Mouse (Mus musculus): ENCODE data around the gene Polr3c.
"Not testable (repeated sequence)": the region's sequence is repeated elsewhere in the genome, so short reads cannot be mapped to it uniquely, and the experiment has no call there.

Gene Polr3c

GRCm38 (mm10) chr3:96708684-96709064 lies 18.8 kb downstream of the Polr3c start:
- ATAC-seq (ENCODE audit: low TSS enrichment): no peak

GRCm38 (mm10) chr3:96707903-96708683 lies 19.3 kb downstream of the Polr3c start, which contains the start of gene Nudt17:
Nudt17 (minus strand) TSS chr3:96708562.
- ATAC-seq (ENCODE audit: low TSS enrichment): peak; percentile 66

DNA sequence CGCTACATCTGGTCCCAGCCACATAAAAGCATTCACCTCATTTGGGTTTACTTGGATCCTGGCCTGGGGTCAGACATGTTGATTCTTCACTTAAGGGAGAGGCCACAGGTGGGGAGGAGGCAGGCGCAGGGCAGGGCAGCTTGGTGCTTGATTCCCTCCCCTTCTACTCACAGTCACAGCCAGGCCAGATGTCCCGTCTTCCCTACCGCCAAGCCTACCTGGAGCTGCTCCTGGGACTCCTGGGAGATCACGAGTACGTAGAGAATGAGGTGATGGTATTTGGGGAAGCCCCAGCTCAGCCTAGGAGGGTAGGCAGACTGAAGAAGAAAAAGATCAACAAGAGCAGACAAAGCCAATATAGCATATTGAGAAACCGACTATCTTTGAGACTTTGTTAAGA lies 20.4 kb downstream of the Polr3c start:
- ATAC-seq (ENCODE audit: low TSS enrichment): no peak

DNA sequence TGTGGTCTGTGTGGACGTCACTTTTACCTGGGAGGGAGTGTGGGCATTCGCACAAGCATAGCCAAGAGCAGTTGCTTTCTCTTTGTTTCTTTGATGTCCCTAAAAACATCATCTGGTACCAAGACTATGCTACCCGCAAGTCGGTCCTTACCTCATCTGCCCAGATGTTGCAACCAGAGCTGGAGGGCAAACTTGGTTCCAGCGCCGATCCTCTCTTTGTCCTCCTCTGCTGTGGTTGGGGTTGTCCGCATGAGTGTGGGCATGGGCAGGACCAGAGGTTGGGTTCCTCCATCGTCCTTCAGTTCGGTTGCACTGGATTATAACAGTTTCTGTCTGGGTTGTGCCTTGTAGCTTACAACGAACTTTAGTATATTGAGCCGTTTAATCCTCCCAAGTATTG lies 21.2 kb downstream of the Polr3c start:
- no peak for ATAC-seq (ENCODE audit: low TSS enrichment)

GRCm38 (mm10) chr3:96704778-96705177 lies 22.6 kb downstream of the Polr3c start:
- ATAC-seq (ENCODE audit: low TSS enrichment): no peak

- ATAC-seq (ENCODE audit: low TSS enrichment): no peak
These were observed 26.4 kb downstream of the Polr3c start for GRCm38 (mm10) chr3:96701003-96701402.

- no peak for ATAC-seq (ENCODE audit: low TSS enrichment)
These were observed 27.1 kb downstream of the Polr3c start for GRCm38 (mm10) chr3:96700376-96700775.

- peak; percentile 26; the same call in 1 of the 2 replicates for ATAC-seq (ENCODE audit: low TSS enrichment)
These were observed 28.3 kb downstream of the Polr3c start for GRCm38 (mm10) chr3:96698993-96699690.

DNA sequence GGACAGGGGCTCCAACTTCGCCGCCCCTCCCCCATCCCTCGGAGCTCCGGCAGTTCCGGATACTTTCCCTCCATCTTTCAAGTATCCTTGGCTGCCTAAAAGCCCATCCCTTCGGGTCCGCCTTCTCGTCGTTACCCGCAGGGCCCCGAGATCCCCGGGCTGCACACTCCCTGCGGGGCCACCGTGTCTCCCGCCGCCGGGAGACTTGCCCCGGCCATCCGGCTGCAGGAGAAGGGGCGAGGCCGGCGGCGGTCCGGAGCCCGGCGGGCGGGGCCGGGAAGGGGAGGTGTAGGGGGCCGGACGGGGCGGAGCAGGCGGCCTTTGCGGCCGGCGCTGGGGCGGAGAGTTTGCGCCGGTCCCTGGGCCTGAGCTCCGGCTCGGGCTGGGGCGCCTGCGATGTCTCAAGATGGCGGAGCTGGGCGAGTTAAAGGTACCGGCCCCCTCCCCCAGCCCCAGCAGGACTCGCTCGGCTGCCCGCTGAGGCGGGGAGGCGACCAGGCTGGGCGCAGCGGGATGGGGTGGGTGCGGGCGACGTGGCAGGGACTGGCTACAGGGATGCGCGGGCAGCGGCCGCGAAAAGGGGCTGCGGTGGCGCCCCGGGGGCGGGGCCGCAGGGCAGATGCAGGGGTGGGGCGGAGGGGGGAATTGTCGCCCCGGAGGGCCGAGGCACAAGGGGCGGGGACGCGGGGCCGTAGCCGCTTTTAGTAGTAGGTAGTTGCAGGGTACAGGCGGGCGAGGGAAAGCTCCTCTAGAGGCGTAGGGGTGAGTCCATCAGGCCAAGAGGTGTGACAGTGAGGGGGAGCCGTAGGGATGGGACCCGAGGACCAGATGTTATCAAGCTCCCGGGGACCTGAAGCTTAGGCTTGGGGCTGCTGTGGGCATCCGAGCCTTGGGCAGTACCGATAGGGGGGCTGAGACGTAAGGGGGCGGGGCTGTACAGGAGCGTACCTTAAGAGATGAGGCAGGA lies 30.4 kb downstream of the Polr3c start:
- ATAC-seq (ENCODE audit: low TSS enrichment): peak; percentile 82

DNA sequence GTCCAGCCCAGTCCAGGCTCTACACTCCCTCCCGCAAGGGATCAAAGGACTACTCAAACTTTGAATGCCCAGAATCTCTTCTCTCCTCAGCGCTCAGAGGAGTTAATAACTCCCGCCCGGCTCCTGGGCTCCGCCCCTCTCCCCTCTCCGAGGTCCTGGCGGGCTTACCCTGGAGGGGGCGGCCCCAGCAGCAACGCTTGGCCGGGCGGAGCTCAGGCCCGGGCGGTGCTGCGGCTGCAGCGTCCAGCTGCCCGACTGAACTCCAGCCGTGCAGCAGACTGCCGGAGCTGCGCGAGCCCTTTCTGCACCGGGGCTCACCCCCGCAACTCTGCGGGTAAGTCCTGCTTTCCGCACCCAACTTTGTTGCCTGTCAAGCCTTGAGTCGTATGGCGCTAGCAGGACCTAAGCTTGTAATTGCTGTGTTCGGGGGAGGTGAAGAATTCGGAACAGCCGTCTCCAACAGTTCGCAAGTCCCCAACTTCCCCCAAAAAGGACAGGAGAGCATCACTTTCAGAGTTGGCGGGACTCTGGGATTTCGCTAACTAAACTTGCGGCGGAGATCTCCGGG lies 31.1 kb downstream of the Polr3c start, which contains the start of gene Pias3:
Gene Pias3 (plus strand): TSS at position 187 of the 568 bp plus-strand sequence.
- ATAC-seq (ENCODE audit: low TSS enrichment): peak; percentile 47

DNA sequence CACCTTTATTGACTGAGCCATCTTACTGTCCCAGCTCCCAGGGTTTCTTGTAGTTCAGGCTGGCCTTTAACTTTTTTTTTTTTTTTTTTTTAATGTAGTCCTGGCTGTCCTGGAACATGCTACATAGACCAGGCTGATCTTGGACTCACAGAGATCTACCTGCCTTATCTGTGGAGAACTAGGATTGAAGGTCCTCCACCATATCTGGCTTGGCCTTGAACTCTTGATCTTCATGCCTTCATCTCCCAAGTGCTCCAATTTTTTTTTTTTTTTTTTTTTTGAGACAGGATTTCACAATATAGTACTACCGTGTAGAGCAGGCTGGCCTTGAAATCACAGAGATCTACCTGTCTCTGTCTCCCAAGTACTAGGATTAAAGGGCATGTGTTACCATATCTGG lies 33.8 kb downstream of the Polr3c start:
- no peak for ATAC-seq (ENCODE audit: low TSS enrichment)

- ATAC-seq (ENCODE audit: low TSS enrichment): no peak
These were observed 34.9 kb downstream of the Polr3c start for GRCm38 (mm10) chr3:96692506-96692905.

DNA sequence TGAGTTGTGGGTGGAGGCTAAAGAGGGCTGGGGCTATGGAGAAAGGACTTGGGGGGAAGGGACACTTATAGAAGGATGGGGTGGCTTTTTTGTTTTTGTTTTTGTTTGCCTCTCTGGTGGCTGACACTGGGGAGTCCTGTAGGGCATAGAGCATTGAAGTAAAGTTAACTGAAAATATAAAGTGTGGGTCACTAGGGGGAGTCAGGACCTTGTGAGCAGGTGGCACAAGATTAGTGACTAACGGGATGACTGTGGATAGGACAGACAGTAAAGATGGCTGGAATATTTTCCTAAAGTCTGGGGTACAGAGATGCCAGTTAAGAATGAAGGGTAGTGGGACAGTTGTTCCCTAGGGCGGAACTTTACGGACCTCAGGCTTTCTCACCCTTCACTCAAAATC lies 37.1 kb downstream of the Polr3c start:
- no peak for ATAC-seq (ENCODE audit: low TSS enrichment)

GRCm38 (mm10) chr3:96688854-96689253 lies 38.6 kb downstream of the Polr3c start:
- peak; percentile 41; the same call in 1 of the 2 replicates for ATAC-seq (ENCODE audit: low TSS enrichment)

GRCm38 (mm10) chr3:96686057-96686456 lies 41.4 kb downstream of the Polr3c start:
- not testable (repeated sequence) for ATAC-seq (ENCODE audit: low TSS enrichment)

- peak; percentile 21; the same call in 1 of the 2 replicates for ATAC-seq (ENCODE audit: low TSS enrichment)
These were observed 42.6 kb downstream of the Polr3c start for GRCm38 (mm10) chr3:96684822-96685156.

DNA sequence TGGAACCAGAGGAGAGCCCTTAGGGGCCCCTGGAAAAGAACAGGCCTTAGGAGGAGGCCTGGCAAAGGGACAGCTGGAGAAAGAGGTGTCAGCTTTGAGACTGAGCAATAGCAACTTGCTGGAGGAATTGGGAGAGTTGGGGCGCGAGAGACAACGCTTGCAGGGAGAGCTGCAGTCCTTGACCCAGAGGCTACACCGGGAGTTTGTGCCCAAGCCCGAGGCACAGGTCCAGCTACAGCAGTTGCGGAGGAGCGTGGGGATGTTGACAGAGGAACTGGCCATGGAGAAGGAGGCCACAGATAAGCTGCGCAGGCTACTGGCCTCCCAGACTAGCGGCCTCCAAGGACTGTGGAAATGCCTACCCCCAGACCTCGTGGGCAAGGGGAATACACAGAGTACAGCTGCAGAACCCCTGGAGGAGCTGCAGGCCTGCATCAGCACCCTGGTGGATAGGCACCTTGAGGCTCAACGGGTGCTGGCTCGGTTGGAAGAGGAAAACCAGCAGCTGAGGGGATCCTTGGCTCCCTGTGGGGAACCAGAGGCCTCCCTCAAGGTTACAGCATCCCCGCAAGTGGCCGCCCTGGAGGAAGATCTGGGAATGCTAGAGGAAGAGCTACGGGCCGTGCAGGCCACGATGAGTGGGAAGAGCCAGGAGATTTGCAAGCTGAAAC lies 43.1 kb downstream of the Polr3c start:
- ATAC-seq (ENCODE audit: low TSS enrichment): 0 out of 2 replicates have a peak, but pooled peaks have one; percentile 3

DNA sequence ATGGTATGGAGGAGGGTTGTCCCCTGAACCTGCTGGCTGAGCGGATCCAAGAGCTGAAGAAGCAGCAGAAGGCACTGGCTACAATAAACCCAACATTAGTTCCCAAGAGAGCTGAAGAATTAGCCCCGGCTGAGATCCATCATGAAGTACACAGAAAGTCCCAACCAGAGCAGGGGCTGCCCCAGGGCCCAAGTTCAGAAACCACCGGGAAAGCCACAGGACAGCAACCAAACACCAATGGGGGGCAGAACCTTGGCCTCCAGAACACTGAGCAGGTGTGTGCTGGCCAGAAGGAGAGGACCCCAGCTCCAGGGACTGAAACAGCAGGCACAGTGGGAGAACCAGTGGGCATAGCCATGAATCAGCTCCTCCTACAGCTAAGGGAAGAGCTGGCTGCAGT lies 43.9 kb downstream of the Polr3c start:
- peak; percentile 48; the same call in 1 of the 2 replicates for ATAC-seq (ENCODE audit: low TSS enrichment)

DNA sequence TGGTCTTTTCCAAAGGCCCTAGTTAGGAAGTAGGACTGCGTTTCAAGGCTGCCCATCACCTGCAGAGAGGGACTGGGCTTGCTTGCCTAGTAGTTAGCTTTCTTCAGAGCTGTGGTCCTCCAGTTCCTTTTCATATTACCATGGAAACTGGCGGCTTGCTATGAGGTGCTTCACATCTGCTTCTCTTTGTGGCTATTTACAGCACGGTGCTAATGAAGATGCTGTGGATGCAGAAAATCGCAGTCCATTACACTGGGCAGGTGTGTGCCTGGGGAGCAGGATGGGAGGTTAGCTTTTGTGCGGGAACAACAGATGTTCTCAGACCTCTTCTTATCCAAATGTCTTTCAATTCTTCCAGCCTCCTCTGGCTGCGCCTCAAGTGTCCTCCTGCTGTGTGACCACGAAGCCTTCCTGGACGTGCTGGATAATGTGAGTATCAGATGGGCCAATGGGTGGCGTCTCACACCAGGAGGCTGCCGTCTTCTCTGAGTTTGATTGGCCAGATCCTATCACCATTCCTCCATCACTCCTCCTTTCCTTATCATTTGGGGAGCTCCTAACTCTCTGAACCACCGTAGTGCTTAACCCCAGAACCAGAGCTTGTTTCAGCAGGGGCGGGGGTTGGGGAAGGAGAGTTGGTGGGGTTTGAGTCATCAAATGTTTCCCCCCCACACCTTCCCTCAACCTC lies 47.0 kb downstream of the Polr3c start:
- ATAC-seq (ENCODE audit: low TSS enrichment): no peak

- ATAC-seq (ENCODE audit: low TSS enrichment): no peak
These were observed 48.2 kb downstream of the Polr3c start for GRCm38 (mm10) chr3:96679159-96679674.
